Mouse (Mus musculus) kidney, postnatal 25 days (tissue): Measurements from ENCODE around the gene Ccdc88c.
"Not testable (repeated sequence)": the region's sequence is repeated elsewhere in the genome, so short reads cannot be mapped to it uniquely, and the experiment has no call there.

Experiments used
- DNase-seq, 2 experiments: peaks; one replicate each; pipeline ENCODE4 v3.0.0; 2021; ENCODE audit warnings: mixed read lengths in 2 of 2

The Ccdc88c gene

DNA sequence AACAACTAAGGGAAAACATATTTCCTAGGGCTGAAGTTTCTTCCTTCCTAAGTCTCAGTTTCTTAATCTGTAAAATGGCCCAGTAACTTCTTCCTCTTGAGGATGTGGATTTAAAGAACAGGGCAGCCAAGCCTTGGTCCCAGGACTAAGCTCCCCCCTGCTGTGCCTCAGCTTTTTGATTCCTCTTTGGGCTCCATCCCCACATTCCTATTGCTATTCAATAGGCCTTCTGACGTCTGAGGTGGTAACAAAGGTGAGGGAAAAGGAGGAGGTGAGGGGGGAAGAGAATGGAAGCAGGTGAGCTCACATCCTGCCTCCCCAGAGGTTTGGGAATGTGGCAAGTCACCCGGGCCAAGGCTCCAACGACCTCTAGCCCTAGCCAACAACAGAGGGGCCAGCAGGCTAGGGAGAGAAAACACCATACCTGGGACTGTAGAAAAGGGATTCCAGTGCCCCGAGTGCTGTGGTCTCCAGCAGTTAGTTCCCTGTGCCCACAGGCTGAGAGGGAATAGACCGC is 12.4 kb downstream of the Ccdc88c start:
- no peak for DNase-seq

DNA sequence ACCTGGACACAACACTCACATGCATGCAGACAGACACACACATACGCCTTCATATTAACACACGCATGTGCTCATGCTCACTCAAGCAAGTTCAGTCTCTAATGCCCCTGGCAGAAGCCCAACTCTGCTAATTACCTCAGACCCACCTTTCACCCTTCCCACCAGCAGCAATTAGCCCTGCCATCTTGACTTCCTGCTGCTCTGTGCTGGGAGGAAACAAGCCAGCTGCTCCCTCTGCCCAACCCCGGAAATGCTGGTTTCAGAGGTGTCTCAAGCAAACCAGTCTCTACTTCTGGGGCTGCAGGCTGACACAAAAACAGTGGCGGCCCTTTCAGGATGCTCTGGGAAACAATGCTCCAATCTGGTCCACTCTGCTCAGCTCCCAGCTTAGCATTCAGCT is 12.9 kb downstream of the Ccdc88c start:
- DNase-seq: peak; percentile 50 to 63

DNA sequence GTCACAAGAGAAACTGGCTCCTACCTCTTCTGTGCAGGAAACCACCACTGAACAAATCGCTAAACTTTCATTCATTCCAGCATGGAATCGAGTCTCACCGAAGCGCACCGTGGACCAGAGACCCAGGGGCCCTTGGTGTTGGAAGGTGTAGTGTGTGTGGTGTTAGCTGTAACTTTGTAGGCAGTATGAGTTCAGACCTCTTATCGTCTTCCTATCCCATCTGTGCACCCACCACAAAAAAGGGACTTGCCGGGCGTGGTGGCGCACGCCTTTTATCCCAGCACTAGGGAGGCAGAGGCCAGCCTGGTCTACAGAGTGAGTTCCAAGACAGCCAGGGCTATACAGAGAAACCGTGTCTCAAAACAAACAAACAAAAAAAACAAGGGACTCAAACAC is 13.7 kb downstream of the Ccdc88c start:
- no peak for DNase-seq

DNA sequence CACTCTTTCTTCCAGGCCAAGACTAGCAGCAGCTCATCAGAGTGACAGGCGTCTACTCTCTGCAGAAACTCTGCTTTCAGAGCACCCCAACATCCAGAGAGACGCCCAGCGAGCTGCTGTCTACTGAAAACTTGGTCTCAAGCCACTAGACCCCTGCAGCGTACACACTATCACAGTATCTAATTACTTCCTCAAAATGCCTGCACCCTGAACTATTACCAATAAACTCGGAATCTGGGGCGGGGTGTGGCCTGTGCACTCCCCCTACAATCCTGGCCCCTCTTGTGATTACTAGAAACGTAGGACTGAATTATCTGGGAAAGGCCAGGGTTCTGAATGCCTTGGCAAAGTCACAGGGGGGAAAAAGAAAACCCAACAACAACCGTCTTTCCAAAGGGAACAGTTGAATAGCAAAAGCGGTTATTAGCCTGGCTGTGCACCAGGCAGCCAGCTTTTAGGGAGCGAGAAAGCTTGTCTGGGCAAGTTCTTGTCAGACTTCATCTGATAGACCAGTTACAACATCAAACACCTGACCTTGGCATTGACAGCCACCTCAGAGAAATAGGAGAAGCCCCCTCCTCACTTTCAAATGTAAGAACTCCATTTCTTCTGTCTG is 14.2 kb downstream of the Ccdc88c start:
- DNase-seq: no peak

DNA sequence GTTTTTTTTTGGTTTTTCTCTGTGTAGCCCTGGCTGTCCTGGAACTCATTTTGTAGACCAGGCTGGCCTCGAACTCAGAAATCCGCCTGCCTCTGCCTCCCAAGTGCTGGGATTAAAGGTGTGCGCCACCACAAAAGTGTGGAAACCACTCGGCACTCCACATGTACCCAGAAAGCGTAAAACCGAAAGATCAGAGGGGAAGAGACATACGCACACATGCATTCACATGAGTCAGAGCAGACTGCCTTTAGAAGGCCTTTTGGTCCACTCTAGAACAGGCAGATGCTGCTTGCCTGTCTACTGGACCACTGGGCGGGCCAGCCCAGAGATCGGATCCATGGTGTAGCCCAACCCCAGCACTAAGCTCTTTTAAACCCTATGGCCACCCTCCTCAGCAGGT is 15.2 kb downstream of the Ccdc88c start:
- not testable (repeated sequence) for DNase-seq

DNA sequence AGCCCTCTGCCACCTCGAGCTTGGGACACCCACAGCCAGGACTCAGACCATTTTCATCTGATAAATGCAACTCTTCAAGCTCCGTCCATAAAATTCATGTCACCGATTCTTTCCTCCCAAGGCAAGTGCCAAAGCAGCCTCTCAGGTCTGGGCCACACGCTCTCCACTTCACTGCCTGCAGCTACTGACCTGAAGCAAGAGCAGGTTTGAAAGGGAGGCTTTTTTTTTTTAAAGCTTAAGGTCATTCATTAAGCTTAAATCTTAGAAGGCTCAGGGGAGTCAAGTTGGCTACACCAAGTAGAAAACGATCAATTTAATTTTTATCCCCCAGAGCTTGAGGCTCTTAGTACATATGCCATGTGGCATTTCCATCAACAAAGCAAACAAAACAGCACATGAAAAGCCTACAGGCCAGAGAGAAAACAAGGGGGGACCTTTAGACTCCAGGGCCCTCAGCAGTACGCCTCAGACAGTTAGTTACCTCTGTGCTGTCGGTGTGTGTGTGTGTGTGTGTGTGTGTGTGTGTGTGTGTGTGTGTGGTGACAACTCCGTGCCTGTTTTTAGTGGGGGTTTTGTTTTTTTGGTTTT is 15.7 kb downstream of the Ccdc88c start:
- peak; percentile 44 to 75 for DNase-seq

DNA sequence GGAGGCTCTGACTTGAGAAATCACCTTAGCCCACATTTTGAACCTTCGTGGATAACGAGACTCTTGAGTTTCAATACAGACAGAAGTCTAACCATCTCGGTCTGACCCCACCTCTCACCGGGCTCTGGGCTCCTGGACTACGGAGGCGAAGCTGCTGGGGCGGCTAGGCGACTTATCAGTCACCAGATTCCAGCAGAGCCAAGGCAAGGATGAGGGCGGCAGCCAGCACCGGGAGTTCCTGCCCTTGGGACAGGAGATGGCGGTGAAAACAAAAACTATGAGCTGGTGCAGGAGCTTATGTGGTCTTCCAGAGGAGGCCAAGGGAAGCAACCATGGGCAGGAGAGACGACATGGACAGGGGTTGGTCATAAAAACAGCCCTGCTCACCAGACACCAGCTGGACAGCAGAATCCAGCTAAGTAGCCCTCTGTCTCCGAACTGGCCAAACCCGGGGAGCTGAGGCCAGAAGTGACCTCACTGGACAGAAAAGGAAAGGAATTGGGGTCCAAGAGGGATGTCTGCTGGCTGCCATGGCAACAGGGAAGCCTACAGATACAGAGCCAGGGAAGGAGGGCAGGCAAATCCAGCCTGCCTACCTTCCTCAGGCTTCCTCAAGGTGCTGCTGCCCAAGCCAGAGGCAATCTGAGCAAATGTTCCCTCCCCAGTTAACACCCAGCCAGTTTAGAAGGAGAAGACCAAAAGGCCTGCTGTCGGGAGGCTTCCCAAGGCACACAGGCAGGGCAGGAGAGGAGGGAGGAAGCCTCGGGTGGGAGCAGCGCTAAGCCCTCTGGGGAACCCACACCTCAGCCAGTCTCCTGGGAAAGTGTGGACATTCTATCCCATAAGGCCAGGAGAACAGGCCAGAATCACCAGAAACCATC is 16.4 kb downstream of the Ccdc88c start:
- no peak for DNase-seq

DNA sequence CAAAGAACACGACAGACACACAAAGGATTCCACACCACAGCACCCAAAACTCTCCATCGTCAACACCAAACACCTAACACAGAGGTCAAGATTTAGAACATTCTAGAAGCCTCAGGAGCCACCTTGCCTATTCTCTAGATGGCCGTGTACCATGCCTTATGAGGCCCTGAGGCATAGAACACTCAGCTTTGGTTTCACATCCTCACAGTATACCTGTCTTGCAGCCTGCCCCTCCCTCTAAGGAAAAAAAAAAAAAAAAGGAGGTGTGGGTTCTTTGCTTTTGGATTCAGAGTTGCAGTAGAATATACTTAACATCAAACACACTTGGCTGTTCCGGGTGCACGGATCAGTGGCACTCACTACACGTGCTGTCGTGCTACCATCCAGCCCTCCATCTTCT is 17.8 kb downstream of the Ccdc88c start:
- DNase-seq: no peak

DNA sequence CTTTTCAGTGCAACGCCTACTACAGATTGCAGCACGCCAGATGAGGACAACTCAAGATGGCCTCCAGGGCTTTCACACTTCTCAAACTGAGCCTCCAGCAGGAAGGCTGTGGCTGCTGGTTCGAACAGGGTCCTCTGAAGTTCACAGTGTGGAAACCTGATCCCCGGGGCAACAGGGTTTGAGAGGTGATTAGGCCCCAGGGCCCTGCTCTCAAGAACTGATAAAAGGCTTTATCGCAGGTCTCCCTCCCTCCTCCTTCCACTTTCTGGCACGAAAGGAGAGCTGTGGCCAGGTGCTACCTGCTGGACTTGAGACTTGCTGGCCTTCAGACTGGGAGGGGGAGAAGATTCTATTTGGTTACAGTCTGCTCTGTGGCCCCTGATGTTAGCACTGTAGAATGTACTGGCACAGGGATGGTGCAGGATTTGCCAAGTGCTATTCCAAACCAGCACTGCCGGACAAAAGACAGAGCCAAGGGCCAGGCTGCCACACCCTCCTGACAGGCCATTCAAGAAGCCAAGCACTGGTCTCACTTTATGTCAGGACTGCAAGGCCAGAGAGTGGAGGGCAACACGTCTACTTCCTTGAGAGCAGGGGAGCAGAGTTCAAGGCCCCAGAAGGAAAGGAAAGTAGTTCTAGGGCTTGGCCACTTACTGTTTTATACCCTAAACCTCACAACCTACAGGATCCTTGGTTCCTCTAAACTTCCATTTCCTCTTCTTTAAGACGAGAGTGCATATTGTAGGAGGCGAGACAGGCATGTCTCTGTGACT is 18.5 kb downstream of the Ccdc88c start:
- DNase-seq: peak; percentile 33 to 66

DNA sequence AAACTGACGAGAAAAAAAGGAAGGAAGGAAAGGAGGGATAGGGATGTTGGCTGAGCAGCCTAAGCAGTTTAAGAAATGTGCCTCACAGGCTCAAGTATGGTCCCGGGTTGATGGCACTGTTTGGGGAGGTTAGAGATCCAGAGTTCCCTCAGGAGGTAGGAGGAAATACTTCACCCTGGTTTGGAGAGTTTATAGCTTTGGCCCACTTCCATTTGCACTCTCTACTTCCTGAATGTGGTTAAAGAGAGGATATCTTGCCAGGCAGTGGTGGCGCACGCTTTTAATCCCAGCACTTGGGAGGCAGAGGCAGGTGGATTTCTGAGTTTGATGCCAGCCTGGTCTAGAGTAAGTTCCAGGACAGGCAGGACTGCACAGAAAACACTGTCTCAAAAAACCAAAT is 19.6 kb downstream of the Ccdc88c start:
- DNase-seq: no peak

DNA sequence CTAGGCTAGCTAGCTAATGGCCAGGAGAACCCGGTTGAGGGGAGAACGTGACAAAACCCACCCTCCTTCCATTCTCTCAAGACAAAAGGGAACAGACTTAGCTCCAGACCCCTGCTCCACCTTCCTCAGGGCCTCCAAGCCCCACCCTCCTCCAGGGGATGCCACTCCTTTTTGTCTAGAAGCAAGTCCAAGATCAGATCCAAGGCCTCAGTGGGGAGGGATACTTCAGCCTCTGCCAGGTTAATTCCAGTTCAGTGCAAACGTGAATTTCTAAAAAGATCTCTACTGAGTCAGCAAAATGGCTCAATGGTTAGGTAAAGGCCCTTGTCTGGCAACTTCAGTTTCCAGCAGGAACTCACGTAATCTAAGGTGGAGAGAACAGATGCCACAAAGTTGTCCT is 20.2 kb downstream of the Ccdc88c start:
- no peak for DNase-seq

DNA sequence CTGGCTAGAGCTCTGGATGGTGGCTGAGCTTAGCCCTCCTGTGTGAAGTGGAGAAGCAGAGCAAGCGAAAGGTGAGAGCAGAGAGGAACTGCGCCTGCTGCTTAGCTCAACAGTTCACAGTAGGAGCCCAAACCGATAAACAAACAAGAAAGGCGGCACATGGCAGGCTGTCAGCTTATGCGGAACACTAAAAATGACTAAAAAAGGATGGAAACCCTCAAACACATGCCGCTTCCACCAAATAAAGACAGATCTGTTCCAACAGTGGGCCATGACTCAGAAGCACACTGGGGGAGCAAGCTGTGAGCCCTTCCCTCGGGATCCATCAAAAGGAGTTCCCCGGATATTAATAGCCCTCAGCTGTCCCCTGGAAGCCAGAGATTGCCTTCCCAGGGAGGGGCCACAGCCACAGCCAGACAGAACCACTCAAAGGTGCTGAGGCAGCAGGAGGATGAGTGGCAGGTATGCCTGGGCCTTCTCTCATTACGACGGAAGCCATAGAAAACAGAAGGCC is 20.8 kb downstream of the Ccdc88c start:
- peak; percentile 29 to 51 for DNase-seq

DNA sequence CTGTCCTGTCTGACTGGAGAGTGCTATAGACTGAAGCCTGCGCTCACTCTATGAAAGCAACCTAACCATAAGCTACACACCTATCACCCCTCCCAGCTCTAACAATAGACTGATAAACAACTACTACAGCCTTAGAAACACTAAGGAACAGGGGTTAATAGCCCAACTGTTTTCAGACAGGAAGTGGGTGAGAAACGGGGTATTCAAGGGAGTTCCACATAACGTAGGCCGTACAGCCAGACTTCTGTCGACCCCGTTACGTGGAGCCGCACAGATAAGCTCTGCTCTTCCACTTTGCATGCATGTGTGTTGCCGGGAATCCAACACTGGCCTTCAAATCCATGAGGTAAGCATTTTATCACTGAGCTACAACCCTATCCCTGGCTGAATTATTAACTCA is 21.4 kb downstream of the Ccdc88c start:
- DNase-seq: no peak

DNA sequence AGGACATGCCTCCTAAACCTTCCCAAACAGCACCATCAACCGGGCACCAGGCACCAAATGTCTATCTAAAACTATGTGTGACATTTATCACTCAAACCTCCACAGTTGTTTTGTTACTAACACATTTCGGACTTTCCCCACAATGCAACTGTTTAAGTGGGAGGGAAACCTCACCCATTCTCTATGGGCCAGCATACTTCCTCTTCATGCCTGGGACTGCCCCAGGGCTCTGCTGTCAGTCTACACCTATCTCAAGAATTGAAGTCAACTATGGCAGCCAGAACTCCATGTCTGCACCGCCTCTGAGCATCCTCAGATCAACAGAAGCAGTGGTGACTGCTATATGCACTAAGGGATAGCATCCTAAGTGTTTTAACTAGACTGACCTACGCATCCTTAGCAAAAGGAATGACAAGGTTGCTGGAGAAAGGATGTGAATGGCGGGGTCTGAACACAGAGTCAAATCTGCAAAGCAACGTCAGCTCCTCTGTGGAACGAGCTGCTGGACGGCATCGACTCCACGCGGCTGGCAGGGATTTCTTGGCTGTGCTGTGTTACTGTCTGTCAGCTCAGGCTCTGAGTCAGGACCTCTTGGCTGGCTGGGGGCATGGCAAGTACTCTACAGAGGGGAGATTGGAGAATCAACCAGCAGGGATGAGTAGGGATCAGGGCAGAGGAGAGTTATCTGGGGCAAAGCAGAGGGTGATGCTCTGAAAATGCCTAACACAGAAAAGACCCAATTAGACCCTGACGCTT is 23.0 kb downstream of the Ccdc88c start:
- no peak for DNase-seq

DNA sequence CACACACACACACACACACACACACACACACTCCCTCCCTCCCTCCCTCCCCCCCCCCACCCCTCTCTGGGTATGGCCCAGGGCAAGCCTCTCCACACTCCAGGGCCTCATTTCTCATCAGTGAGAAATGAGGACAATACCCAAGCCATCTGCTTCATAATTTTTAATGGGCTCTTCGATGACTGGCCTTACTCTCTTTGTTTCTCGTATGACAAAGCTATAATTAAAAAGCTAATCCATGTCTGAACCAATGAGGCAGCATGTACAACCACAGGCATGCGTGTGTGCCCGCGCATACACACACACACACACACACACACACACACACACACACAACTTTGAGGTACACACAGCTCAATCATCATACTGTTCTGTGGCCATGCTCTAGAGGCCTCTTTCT is 23.9 kb downstream of the Ccdc88c start:
- no peak for DNase-seq

DNA sequence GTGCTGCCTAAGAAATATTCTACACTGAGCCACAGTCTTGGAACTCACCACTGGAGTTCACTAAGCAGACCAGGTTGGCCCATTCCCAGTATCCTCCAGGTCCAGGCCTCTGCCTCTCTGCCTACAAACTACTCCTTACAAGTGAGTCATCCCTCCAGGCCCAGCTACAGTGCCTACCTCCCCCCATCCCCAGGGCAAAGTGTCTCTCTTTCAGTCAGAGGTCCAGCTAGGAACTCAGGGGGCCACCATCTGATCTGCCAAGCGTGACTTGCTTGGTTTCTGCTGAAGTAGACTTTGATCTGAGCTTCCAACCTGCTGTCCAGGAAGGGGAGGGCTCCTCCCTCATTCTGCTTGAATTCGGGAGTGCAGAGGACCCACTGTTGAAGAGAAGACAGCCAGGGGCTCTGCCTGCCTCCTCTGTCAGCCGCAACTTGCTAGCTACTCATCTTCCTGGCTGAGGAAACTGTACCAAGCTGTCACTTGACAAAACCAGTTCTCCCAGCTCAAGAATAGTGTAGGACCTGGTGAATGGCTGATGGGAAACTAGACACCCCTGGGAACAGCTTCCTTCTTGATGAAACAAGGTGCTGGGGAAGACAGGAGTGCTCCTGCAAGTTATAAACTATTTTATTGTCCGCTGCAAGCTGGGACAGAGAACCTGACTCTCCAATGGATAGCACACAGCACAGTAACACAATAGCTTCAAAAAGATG is 25.9 kb downstream of the Ccdc88c start:
- DNase-seq: peak; percentile 75 to 92

DNA sequence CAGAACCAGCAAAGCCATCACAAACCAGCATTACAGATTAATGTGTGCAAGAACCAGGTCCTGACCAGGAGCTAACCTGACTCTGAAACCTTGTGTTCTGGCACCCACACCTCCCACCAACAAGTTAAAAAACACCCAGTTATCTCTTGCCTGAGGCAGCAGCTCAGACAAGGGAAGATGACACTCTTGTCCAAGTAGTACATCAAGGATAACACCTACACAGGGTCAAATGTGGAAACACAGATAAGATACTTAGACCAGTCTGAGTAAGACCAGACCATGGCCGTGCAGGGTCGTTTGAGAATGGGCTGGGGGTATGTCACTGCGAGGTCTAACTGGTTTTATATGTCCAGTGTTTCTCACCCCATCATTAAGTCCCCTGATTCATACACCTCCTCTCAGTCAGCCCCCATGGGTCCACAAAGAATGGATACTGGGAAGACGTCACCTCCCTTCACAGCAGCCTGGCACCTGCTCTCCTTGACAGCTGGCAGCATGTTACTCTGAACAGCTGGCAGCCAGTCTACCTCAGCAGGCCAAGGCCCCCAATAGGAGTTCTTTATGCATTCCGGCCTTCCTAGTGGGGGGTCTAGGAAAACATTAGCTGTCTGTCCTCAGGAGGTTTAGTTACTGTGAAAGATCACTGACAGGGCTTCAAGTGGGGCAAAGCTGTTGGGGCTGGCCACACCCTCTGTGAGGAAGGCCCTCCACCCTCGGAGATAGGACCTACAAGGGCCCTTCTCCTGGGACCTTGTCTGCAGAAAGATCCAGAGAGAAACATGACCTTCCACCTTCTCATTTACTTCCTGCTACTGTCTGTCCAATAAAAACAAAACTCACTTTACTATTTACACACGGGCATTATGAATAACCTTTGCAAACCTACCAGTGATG is 29.5 kb downstream of the Ccdc88c start:
- DNase-seq: no peak

DNA sequence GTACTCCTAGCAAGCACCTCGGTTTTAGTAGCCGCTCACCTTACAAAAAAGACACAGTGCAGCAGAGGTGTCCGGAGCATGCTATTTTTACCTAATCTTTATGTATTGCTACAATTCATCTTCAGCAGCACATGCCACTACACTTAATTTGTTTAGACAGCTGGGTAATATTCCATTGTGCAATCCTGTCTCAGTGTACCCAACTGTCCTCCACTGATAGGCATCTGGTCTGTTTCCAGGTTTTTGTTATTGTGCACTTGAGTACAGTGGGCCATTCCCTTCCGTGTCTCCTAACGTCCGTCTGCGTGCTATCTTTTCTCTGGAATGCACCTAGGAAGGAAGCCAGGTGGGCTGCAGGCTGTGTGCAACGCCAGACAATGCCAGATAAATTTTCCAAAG is 30.3 kb downstream of the Ccdc88c start:
- no peak for DNase-seq

DNA sequence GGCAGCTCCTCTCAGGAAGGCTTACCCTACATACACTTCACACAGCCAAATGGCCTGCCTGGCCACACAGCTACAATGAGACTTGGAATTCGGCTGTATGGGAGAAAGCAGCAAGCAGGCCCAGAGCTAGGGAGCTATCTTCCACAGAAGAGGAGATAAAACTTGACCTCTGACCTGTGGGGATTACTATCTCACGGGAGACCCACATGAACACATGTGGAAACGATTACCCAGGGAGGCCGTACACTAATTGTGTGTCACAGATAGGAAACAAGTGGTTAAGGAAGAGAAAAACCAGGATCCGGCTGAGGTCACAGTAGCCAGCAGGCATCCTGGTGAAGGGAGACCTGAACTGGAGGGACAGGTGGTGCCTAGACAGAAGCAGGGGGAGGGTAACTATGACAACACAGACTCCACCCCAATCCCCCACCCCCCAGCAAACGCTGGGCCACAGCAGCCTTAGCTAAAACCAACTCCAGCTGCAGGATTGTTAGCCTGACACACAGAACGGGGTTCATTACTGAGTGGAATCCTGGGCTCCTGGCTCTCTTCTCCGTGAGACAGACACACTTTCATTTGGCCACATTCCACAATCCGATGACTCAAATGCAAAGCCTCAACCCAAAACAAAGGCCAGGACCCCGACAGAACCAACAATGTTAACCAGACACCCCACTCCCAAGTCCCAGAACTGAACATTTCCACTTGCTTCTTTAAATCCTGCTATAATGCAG is 30.9 kb downstream of the Ccdc88c start:
- no peak for DNase-seq
